Comparison of ENCODE assay signal across 10 mouse cellular contexts in the genomic region with DNA sequence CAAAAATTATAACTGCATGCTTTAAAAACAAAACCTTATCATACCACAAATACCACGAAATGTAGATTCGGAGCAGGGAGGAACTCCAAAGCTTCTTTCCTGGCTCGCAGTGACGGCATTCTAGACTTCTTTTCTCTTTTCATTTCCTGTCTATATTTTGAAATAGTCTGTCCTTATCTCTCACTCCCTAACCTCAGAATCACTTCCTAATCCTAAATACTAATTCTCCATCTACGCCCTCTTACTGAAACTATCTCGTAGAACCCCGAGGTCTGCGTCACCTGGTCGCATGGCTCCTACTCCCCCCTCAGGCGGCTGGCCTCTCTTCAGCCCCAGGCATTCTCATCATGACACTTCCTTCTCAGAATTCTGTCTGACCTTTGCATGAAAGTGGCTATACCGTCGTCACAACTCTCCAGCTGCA. TPM values are rescaled to one million over a fixed set of nuclear protein-coding genes. Genes with fewer than 3 reads are reported as not detected.
A peak's percentile ranks its signal among the peaks of the same experiment; 100 is the strongest.
DNase-seq lines count a peak whose midpoint lies in the region; ATAC-seq lines count a peak whose summit lies in the region.
"Had no signal": no experiment of that assay in that cellular context is flagged by ENCODE, and none has a peak within 500 bp of the region (broad histone marks: within the 10 kb centered on the region; RNA-seq: fewer than 3 reads in every experiment).

No protein-coding gene starts in this region.

- no peak overlapping the region for H3K27ac ChIP-seq in heart, embryonic 12.5 days (ENCODE audit: poor library complexity, severe bottlenecking)
- H3K27ac ChIP-seq in intestine, embryonic 14.5 days (ENCODE audit: low read depth): no peak overlapping the region
- H3K27ac ChIP-seq in forebrain, embryonic 15.5 days (replicated peaks): no peak overlapping the region

- no peaks in the 10 kb centered on the region for H3K27me3 ChIP-seq in heart, embryonic 12.5 days (replicated peaks)
- no peaks in the 10 kb centered on the region for H3K27me3 ChIP-seq in intestine, embryonic 14.5 days (replicated peaks; ENCODE audit: control insufficient read depth, insufficient read depth, low read length)
- no peaks in the 10 kb centered on the region for H3K27me3 ChIP-seq in forebrain, embryonic 15.5 days

- no peaks in the 10 kb centered on the region for H3K36me3 ChIP-seq in heart, embryonic 12.5 days
- no peaks in the 10 kb centered on the region for H3K36me3 ChIP-seq in intestine, embryonic 14.5 days (ENCODE audit: control insufficient read depth, insufficient read depth, low read length)
- no peaks in the 10 kb centered on the region for H3K36me3 ChIP-seq in forebrain, embryonic 15.5 days

- WGBS in heart, embryonic 12.5 days: 38% methylated on average over 12 of the region's 12 CpGs
- WGBS in intestine, embryonic 14.5 days: 57% methylated on average over 12 of the region's 12 CpGs
- WGBS in forebrain, embryonic 15.5 days: 73% methylated on average over 12 of the region's 12 CpGs

- no peak for DNase-seq in heart, adult 8-10 months (ENCODE audit: low spot score)
- peak; percentile 53 to 63 for DNase-seq in CD8-positive naive resting alpha-beta T cell, adult 2 months (ENCODE audit: low read depth in 2 of 2, low spot score in 2 of 2)
- DNase-seq in intestine, embryonic 14.5 days (ENCODE audit: low spot score): no peak
- DNase-seq in natural killer cell, adult 2 months (ENCODE audit: low spot score in 2 of 2): peak; percentile 86 to 90
- DNase-seq in MN1 (ENCODE audit: low spot score): no peak
- no peak for DNase-seq in adrenal gland, postnatal 4 days (ENCODE audit: low spot score in 2 of 2)
- DNase-seq: right cerebral cortex, postnatal 25 days had no signal

- peak overlapping the region; percentile 13; the same call in 1 of the 2 replicates for H3K4me3 ChIP-seq in heart, embryonic 12.5 days
- no peak overlapping the region for H3K4me3 ChIP-seq in intestine, embryonic 14.5 days (ENCODE audit: low read depth, low read length)
- no peak overlapping the region for H3K4me3 ChIP-seq in forebrain, embryonic 15.5 days

- H3K4me2 ChIP-seq in heart, embryonic 12.5 days: peak overlapping the region; percentile 54
- 0 out of 2 replicates have a peak overlapping the region, but pooled peaks have one; percentile 7 for H3K4me2 ChIP-seq in intestine, embryonic 14.5 days (ENCODE audit: low read length)
- no peak overlapping the region for H3K4me2 ChIP-seq in forebrain, embryonic 15.5 days (replicated peaks)

- no peaks in the 10 kb centered on the region for H3K9me3 ChIP-seq in heart, embryonic 12.5 days (replicated peaks)
- H3K9me3 ChIP-seq in intestine, embryonic 14.5 days (ENCODE audit: control insufficient read depth, low read length): no peaks in the 10 kb centered on the region
- H3K9me3 ChIP-seq in forebrain, embryonic 15.5 days: no peaks in the 10 kb centered on the region

- no peak overlapping the region for H3K9ac ChIP-seq in heart, embryonic 12.5 days
- no peak overlapping the region for H3K9ac ChIP-seq in intestine, embryonic 14.5 days (ENCODE audit: low read length)
- H3K9ac ChIP-seq in forebrain, embryonic 15.5 days (replicated peaks): no peak overlapping the region

- peak; percentile 48; the same call in 1 of the 2 replicates for ATAC-seq in heart, embryonic 12.5 days (ENCODE audit: insufficient number of reproducible peaks, low FRiP score)
- 0 out of 2 replicates have a peak, but pooled peaks have one; percentile 47 for ATAC-seq in intestine, embryonic 14.5 days (replicated peaks; ENCODE audit: low FRiP score, low TSS enrichment, low read depth)
- ATAC-seq in forebrain, embryonic 15.5 days (replicated peaks): no peak

- H3K4me1 ChIP-seq in heart, embryonic 12.5 days (replicated peaks): peaks cover 8% of the 10 kb centered on the region
- no peaks in the 10 kb centered on the region for H3K4me1 ChIP-seq in intestine, embryonic 14.5 days (replicated peaks; ENCODE audit: control insufficient read depth, insufficient read depth, low read length)
- H3K4me1 ChIP-seq in forebrain, embryonic 15.5 days: no peaks in the 10 kb centered on the region

RNA-seq across cellular contexts. Expression of a gene that starts 21.2 kb away (rescaled TPM):
- not detected in 2 replicates for polyA plus RNA-seq in heart, embryonic 12.5 days (2016; fragmentation: Nextera tagmentation; extraction: Ambion mirVana)
- not detected for total RNA-seq in heart, adult 8-10 months (2022)
- not detected in 2 replicates for polyA plus RNA-seq in intestine, embryonic 14.5 days (2014; fragmentation: Nextera tagmentation; extraction: Ambion mirVana)
- polyA plus RNA-seq in forebrain, embryonic 15.5 days (2015; fragmentation: Nextera tagmentation; extraction: Ambion mirVana): 0.17 and 0.18 TPM in 2 replicates
- total RNA-seq in adrenal gland, postnatal 4 days (2021): not detected
- total RNA-seq: left cerebral cortex, postnatal 25 days had no signal

Comparison
In these comparisons a context has a peak if more than half of its experiments do, and no peak if none do; other contexts are left out.
1. DNase-seq: peak in CD8-positive naive resting alpha-beta T cell, adult 2 months (2 of 2) and natural killer cell, adult 2 months (2 of 2); none in heart, adult 8-10 months (single experiment), intestine, embryonic 14.5 days (single experiment), MN1 (single experiment) and adrenal gland, postnatal 4 days (0 of 2).